Mouse (Mus musculus): ENCODE measurements around the gene Tapt1.

- no peak for TF ChIP-seq CTCF (IDR thresholded peaks at IDR 0.05; ENCODE audit: low read depth)
- peak; percentile 93 for TF ChIP-seq EP300 (IDR thresholded peaks at IDR 0.05; ENCODE audit: low read depth)
Observed at GRCm38 (mm10) chr5:44207286-44207685, 19.1 kb downstream of the Tapt1 start.
